Mouse (Mus musculus) liver, adult 2 months (tissue): ENCODE results near the gene Tmem171.

Source experiments
- CTCF ChIP-seq: fragments of 200-500 bp; IDR thresholded peaks from 2 replicates; pipeline ENCODE4 v1.5.1; 2011; ENCODE audit warnings: low read depth, low read length, control low read depth
- POLR2A ChIP-seq: fragments of 200-500 bp; IDR thresholded peaks from 2 replicates; pipeline ENCODE4 v1.6.1; 2011; ENCODE audit warnings: low read length, control low read depth; ENCODE audit not compliant: insufficient read depth; ENCODE audit errors: extremely low read depth

GRCm38 (mm10) chr13:98667316-98667715 is 27.3 kb downstream of the Tmem171 start:
- TF ChIP-seq CTCF = no peak
- no peak for TF ChIP-seq POLR2A
